Mouse (Mus musculus): Measurements from ENCODE around the gene Ptger3.
A peak's percentile ranks its signal among the peaks of the same experiment; 100 is the strongest.

The Ptger3 gene

DNA sequence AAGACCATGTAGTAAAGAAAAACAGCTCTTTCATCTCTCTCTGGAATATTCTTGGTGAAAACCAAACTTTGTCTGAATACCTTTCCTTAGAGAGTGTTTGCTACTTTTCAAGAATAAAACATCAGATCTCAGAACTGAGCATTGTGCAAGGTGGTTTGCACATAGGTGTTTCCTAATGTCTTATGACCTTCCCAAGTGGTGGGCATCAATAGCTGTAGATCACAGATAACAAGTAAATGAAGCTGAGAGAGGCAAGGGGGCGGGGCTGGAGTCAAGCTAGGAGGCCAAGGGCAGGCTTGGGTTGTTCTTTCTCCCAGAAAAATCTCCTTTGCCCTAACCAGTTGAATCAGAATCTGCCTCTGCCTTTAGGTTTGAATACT, 9.6 kb downstream of the Ptger3 start:
- no peak for TF ChIP-seq GATA4 (IDR thresholded peaks at IDR 0.05; ENCODE audit: insufficient replicate concordance, low read length)

- TF ChIP-seq GATA4 (IDR thresholded peaks at IDR 0.05; ENCODE audit: insufficient replicate concordance, low read length) = no peak
Observed at GRCm38 (mm10) chr3:157576862-157577261, 10.2 kb downstream of the Ptger3 start.

DNA sequence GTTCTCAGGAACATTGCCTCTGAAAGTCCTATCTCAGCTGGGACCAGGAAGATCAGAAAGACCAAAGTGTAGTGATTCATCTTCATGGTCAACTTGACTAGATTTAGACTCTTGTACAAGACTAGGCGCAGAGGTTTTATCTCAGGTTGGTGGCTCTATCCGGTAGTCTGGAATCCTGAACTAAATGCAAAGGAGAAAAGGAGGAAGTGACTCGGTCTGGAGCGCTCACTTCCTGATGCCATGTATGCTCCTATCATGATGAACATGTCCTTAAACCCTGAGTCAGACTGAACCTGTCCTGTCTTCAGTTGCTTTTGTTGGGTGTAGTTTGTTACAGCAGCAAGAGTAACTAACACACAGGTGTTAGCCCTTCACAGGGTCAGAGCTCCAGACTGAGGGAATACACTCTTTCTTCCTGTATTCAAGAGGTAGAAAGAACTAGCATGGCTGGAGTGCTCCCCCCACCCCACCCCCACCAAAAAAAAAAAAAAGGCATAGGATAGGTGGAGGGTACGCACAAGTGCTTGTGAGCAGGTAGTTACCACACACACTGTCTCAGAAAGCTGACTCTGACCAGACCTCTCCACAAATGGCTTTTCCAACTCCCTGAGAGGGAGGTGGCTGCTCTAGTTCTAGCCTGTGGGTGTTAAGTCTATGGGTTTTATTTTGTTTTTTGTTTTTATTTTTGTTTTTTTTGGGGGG, 11.9 kb downstream of the Ptger3 start:
- no peak for TF ChIP-seq GATA4 (IDR thresholded peaks at IDR 0.05; ENCODE audit: insufficient replicate concordance, low read length)

DNA sequence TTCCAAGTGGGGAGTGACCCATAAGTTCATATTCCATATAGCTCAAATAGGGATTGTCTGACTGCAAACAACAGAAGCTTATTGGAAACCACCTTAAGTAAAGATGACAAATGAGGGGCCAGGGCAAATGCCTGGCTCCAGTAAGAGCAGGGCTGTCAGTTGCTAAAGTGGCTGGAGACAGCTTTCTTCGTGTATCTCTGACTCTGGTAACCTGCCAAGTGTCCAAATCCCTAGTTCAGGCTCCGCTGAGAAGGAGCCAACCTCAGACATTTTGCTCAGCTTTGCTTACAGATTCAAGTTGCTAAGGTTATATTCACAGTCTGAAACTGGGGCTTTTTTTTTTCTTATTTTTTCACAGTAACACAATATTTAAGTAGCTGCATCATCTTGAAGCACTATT, 12.7 kb downstream of the Ptger3 start:
- TF ChIP-seq GATA4 (IDR thresholded peaks at IDR 0.05; ENCODE audit: insufficient replicate concordance, low read length) = no peak

DNA sequence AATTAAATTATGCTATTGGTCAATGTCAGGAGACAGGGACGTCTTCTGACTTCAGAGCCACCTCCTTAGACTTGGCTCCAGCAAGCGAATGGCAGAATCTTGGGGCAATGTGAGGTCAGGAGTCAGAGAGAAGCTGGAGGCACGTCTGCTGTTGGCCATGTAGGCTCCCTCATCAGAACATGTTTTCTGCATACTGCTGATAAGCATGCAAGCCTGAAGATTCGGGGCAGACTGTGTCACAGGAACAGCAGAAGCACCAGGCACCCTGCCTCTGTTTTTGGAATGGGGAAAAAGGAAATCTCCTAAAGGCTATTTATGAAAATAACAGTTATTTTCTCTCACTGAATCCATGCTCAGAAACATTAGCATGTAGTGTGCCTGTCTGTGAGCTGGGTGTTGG, 13.6 kb downstream of the Ptger3 start:
- TF ChIP-seq GATA4 (IDR thresholded peaks at IDR 0.05; ENCODE audit: insufficient replicate concordance, low read length) = no peak

DNA sequence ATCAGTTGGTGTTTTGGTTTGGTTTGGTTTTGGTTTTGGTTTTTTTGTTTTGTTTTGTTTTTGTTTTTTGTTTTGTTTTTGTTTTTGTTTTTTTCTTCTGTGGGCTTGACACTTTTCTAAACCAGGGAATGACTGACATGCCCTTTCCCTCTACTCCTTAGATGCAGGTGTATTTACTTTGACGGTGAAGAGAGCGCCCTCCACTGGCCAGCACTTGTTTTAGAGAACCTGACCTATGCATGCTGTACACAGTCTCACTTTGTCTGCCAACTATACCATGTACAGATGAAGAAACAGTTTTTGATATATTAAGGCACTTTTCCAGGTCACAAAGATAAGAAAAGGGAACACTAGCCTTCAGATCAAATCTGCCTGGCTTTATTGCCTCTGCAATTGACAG, 15.1 kb downstream of the Ptger3 start:
- no peak for TF ChIP-seq GATA4 (IDR thresholded peaks at IDR 0.05; ENCODE audit: insufficient replicate concordance, low read length)

- TF ChIP-seq GATA4 (IDR thresholded peaks at IDR 0.05; ENCODE audit: insufficient replicate concordance, low read length) = no peak
Observed at GRCm38 (mm10) chr3:157582626-157583405, 16.1 kb downstream of the Ptger3 start.

DNA sequence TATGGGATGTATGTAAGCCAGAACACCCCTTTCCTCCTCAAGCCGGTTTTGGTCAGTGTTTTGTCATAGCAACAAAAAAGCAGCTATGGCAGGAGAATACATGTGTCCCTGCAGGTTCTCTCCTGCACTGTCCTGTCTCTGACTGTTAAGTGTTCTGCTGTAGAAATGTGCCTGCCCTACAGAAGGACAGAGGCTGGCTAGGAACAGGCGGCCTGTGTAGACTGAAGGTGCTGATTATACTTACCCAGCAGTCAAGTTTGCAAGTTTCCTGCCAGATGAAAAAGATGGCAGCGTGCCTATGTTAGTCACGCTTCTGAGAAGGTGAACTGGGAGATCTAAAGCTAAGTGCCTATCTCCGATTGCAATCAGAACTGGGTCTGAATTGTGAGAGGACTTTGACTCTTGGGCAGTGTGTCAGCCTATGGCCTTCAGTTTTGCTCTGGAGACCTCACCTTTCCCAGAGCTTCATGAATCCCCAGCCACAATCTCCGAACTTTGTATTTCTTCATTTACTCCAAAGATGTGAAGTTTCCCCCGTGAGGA, 31.2 kb downstream of the Ptger3 start:
- peak; percentile 52; the same call in 1 of the 2 replicates for TF ChIP-seq GATA4 (IDR thresholded peaks at IDR 0.05; ENCODE audit: insufficient replicate concordance, low read length)

DNA sequence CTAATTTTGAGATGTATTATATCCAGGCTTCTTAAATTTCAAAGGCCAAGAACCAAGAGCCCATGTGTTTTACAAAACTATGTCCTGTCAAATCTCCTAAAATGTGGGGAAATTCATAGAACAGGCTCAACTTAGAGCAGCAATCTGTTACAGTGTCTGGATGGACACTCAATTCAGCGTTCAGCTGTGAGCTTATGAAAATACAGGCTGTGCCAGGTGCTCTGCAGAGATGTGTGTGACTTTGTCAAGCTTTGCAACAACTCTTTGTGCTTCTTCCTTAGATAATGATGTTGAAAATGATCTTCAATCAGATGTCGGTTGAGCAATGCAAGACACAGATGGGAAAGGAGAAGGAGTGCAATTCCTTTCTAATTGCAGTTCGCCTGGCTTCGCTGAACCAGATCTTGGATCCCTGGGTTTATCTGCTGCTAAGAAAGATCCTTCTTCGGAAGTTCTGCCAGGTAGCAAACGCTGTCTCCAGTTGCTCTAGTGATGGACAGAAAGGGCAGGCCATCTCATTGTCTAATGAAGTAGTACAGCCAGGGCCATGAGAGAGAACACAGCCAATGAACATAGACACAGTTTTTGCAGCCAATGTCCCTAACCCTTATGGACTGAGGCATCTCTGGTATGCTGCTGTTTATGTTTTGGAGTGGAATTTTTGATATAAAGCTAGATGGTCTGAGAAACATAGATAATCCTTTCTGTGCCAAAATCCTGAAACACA, 38.2 kb downstream of the Ptger3 start:
- TF ChIP-seq GATA4 (IDR thresholded peaks at IDR 0.05; ENCODE audit: insufficient replicate concordance, low read length) = no peak

GRCm38 (mm10) chr3:157605411-157605740, 38.7 kb downstream of the Ptger3 start:
- no peak for TF ChIP-seq GATA4 (IDR thresholded peaks at IDR 0.05; ENCODE audit: insufficient replicate concordance, low read length)

- TF ChIP-seq GATA4 (IDR thresholded peaks at IDR 0.05; ENCODE audit: insufficient replicate concordance, low read length) = no peak
Observed at GRCm38 (mm10) chr3:157613542-157613941, 46.9 kb downstream of the Ptger3 start.

DNA sequence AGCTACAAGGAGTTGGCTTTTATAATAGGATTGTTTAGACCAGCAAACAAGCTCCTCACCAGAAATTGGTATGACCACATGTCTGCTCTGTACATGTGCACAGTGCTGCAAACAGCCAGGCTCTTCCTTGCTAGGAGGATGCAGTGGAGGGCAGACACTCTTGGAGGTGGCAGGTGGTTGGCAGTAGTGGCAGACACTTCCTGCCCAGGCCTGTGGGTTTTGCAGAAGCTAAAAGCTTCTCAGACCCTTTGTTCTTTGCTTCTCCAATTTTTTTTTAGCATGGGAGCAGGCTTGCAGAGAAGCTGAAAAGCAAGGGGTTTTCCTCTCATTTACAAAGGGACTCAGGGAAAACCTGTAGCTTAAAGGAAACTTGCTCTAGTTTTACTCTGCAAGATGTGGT, 50.3 kb downstream of the Ptger3 start:
- no peak for TF ChIP-seq GATA4 (IDR thresholded peaks at IDR 0.05; ENCODE audit: insufficient replicate concordance, low read length)

GRCm38 (mm10) chr3:157627407-157627806, 60.7 kb downstream of the Ptger3 start:
- TF ChIP-seq GATA4 (IDR thresholded peaks at IDR 0.05; ENCODE audit: insufficient replicate concordance, low read length) = no peak

- TF ChIP-seq GATA4 (IDR thresholded peaks at IDR 0.05; ENCODE audit: insufficient replicate concordance, low read length) = no peak
Observed at GRCm38 (mm10) chr3:157630671-157631070, 64.0 kb downstream of the Ptger3 start.

DNA sequence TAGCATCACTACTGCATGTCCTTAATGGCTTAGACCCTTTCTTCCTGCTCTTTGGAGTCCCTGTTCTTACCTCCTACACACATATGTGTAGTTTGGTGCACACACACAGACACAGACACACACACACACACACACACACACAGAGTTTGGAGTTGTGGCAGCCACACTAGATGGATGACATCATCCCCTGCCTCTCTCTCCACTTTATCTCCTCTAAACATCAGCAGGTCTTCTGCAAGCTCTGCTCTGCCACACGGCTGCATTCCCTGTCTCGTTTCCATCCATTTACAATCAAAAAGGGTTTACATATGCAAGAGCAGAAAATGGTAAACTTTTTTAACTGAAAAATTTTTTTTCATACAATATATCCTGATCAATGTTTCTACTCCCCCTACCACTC, 64.7 kb downstream of the Ptger3 start:
- TF ChIP-seq GATA4 (IDR thresholded peaks at IDR 0.05; ENCODE audit: insufficient replicate concordance, low read length) = no peak

DNA sequence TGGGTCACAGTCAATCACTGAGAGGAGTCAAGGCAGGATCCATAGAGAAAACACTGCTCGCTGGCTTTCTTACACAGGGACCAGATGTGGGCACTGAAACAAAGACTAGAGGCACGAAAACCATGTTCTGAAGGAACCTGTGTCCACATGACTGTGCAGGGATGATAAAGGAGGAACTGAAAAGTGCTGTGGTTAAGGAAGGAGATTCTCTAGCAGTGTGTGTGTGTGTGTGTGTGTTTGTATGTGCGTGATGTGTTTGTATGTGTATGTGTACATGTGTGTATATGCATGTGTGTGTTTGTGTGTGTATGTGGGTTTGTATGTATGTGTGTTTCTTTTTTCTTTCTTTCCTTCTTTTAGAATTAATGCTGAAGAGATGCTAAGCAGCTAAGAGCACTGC, 67.7 kb downstream of the Ptger3 start:
- TF ChIP-seq GATA4 (IDR thresholded peaks at IDR 0.05; ENCODE audit: insufficient replicate concordance, low read length) = no peak

All from liver, adult (tissue).